Mouse (Mus musculus): ENCODE data around the gene Chst7.

Chst7 gene

GRCm38 (mm10) chrX:20059381-20059971, at the start of gene Chst7:
TSS of gene Chst7 (plus strand) at chrX:20059560.
- peak; percentile 70 to 79 for DNase-seq

- no peak for DNase-seq
Measured at GRCm38 (mm10) chrX:20012211-20012610, 47.1 kb upstream of the Chst7 start.

GRCm38 (mm10) chrX:20020942-20021341, 38.4 kb upstream of the Chst7 start:
- DNase-seq: no peak

- DNase-seq: peak; percentile 14 to 37
Measured at GRCm38 (mm10) chrX:20060096-20060768, 872 bp downstream of the Chst7 start.

GRCm38 (mm10) chrX:20060769-20061315, 1.5 kb downstream of the Chst7 start:
- peak; percentile 26 to 44 for DNase-seq

- peak in 1 of 2 experiments; percentile 7 for DNase-seq
Measured at GRCm38 (mm10) chrX:20061764-20062480, 2.6 kb downstream of the Chst7 start.

- DNase-seq: peak; percentile 62 to 70
Measured at GRCm38 (mm10) chrX:20066636-20067035, 7.3 kb downstream of the Chst7 start.

GRCm38 (mm10) chrX:20070196-20070595, 10.8 kb downstream of the Chst7 start:
- DNase-seq: no peak

GRCm38 (mm10) chrX:20117717-20118116, 58.4 kb downstream of the Chst7 start:
- DNase-seq: no peak

- DNase-seq: no peak
Measured at GRCm38 (mm10) chrX:20125481-20125880, 66.1 kb downstream of the Chst7 start.

GRCm38 (mm10) chrX:20128951-20129350, 69.6 kb downstream of the Chst7 start:
- no peak for DNase-seq

- DNase-seq: peak; percentile 12 to 26
Measured at GRCm38 (mm10) chrX:20129466-20129865, 70.1 kb downstream of the Chst7 start.
